Mouse (Mus musculus) CH12.LX (cell line): ENCODE results near the gene Apon. TPM values are rescaled to one million over a fixed set of nuclear protein-coding genes. Genes with fewer than 3 reads are reported as not detected.

Experiments
- DNase-seq: peaks from one replicate; pipeline ENCODE4 v3.0.0-alpha.2; 2013; ENCODE audit errors: extremely low read depth
- H3K27ac ChIP-seq: 2 replicates; pipeline ENCODE4 v1.5.1; 2012; ENCODE audit warnings: low read depth, mild to moderate bottlenecking, control low read depth, moderate library complexity; ENCODE audit not compliant: insufficient read depth
- H3K27me3 ChIP-seq: replicated peaks from 2 replicates; pipeline ENCODE3; 2012; ENCODE audit warnings: inconsistent platforms
- H3K36me3 ChIP-seq, 2 experiments: replicated peaks in 1 of 2; 2 replicates each; pipeline versions ENCODE3 to v1.6.1; 2012; ENCODE audit warnings: inconsistent platforms in 1 of 2, low read length in 1 of 2, mild to moderate bottlenecking in 1 of 2, mixed read lengths in 1 of 2, moderate library complexity in 1 of 2; ENCODE audit not compliant: control insufficient read depth in 1 of 2, insufficient read depth in 1 of 2
- H3K4me1 ChIP-seq, 2 experiments: 2 replicates each; pipeline ENCODE4 v1.6.1; 2012; ENCODE audit warnings: inconsistent platforms in 1 of 2, moderate library complexity in 1 of 2; ENCODE audit not compliant: insufficient read depth in 2 of 2, control insufficient read depth in 1 of 2
- H3K4me2 ChIP-seq: 2 replicates; pipeline ENCODE4 v1.6.1; 2012; ENCODE audit warnings: low read depth, mild to moderate bottlenecking, control low read depth; ENCODE audit not compliant: poor library complexity, insufficient read depth, severe bottlenecking
- H3K4me3 ChIP-seq, 3 experiments: fragments of 150-350 bp in 1 of 3; sonication (generic) in 1 of 3; replicated peaks in 1 of 3; 2 replicates each; pipeline versions ENCODE3 to v1.5.1; 2011 to 2012; ENCODE audit warnings: low read depth in 2 of 3, low read length in 2 of 3, mild to moderate bottlenecking in 2 of 3, moderate library complexity in 2 of 3, control low read depth in 1 of 3, improper control_type of control experiment in 1 of 3, inconsistent platforms in 1 of 3, mixed read lengths in 1 of 3; ENCODE audit not compliant: poor library complexity in 1 of 3
- H3K79me2 ChIP-seq: replicated peaks from 2 replicates; pipeline ENCODE4 v1.6.1; 2012; ENCODE audit warnings: mild to moderate bottlenecking, moderate library complexity; ENCODE audit not compliant: control insufficient read depth, poor library complexity, insufficient read depth, severe bottlenecking; ENCODE audit errors: extremely low read depth
- H3K9ac ChIP-seq: 2 replicates; pipeline ENCODE4 v1.6.1; 2012; ENCODE audit warnings: low read depth, mild to moderate bottlenecking, control low read depth, moderate library complexity; ENCODE audit not compliant: insufficient read depth
- H3K9me3 ChIP-seq: replicated peaks from 2 replicates; pipeline ENCODE3; 2012; ENCODE audit warnings: low read length, inconsistent platforms, mixed read lengths
- BHLHE40 ChIP-seq: IDR thresholded peaks from 2 replicates; pipeline ENCODE4 v1.6.1; 2011; ENCODE audit warnings: mild to moderate bottlenecking, low read depth, low read length, improper control_type of control experiment
- CHD2 ChIP-seq: IDR thresholded peaks from 2 replicates; pipeline ENCODE4 v1.6.1; 2011; ENCODE audit warnings: low read length, improper control_type of control experiment
- CTCF ChIP-seq, 2 experiments: IDR thresholded peaks in 1 of 2; conservative IDR thresholded peaks in 1 of 2; 2 replicates each; pipeline ENCODE4 v1.5.1; 2011 to 2012; ENCODE audit warnings: low read depth in 2 of 2, low read length in 2 of 2, improper control_type of control experiment in 1 of 2, inconsistent platforms in 1 of 2, mild to moderate bottlenecking in 1 of 2, moderate library complexity in 1 of 2
- E2F4 ChIP-seq: IDR thresholded peaks from 2 replicates; pipeline ENCODE4 v1.6.1; 2011; ENCODE audit warnings: low read depth, low read length, improper control_type of control experiment; ENCODE audit not compliant: insufficient replicate concordance
- ELF1 ChIP-seq: IDR thresholded peaks from 2 replicates; pipeline ENCODE4 v1.6.1; 2014; ENCODE audit warnings: low read depth, mild to moderate bottlenecking, inconsistent platforms, low read length, improper control_type of control experiment
- ETS1 ChIP-seq: conservative IDR thresholded peaks from 2 replicates; pipeline ENCODE4 v1.6.1; 2012; ENCODE audit warnings: low read depth, mild to moderate bottlenecking, inconsistent platforms, low read length, improper control_type of control experiment, moderate library complexity
- GABPA ChIP-seq: IDR thresholded peaks from 2 replicates; pipeline ENCODE4 v1.6.1; 2012; ENCODE audit warnings: low read depth, low read length, improper control_type of control experiment, inconsistent platforms; ENCODE audit not compliant: insufficient replicate concordance
- IRF4 ChIP-seq: IDR thresholded peaks from 2 replicates; pipeline ENCODE4 v1.6.1; 2014; ENCODE audit warnings: low read depth, mild to moderate bottlenecking, inconsistent platforms, low read length, improper control_type of control experiment
- JUN ChIP-seq: IDR thresholded peaks from 2 replicates; pipeline ENCODE4 v1.6.1; 2011; ENCODE audit warnings: low read depth, mild to moderate bottlenecking, low read length, improper control_type of control experiment, moderate library complexity; ENCODE audit not compliant: insufficient read depth
- JUND ChIP-seq: conservative IDR thresholded peaks from 2 replicates; pipeline ENCODE4 v1.6.1; 2011; ENCODE audit warnings: low read depth, low read length, improper control_type of control experiment
- KAT2A ChIP-seq: IDR thresholded peaks from 2 replicates; pipeline ENCODE4 v1.6.1; 2012; ENCODE audit warnings: low read length, improper control_type of control experiment, inconsistent platforms; ENCODE audit not compliant: insufficient replicate concordance
- MAZ ChIP-seq: IDR thresholded peaks from 2 replicates; pipeline ENCODE4 v1.6.1; 2012; ENCODE audit warnings: low read depth, mild to moderate bottlenecking, inconsistent platforms, low read length, improper control_type of control experiment, moderate library complexity
- MEF2A ChIP-seq: IDR thresholded peaks from 2 replicates; pipeline ENCODE4 v1.6.1; 2014; ENCODE audit warnings: low read depth, mild to moderate bottlenecking, inconsistent platforms, low read length, improper control_type of control experiment, borderline replicate concordance
- MXI1 ChIP-seq: IDR thresholded peaks from 2 replicates; pipeline ENCODE4 v1.6.1; 2011; ENCODE audit warnings: mild to moderate bottlenecking, low read depth, low read length, improper control_type of control experiment
- MYC ChIP-seq: IDR thresholded peaks from 2 replicates; pipeline ENCODE4 v1.6.1; 2011; ENCODE audit warnings: low read depth, mild to moderate bottlenecking, improper control_type of control experiment, low read length
- NELFE ChIP-seq: IDR thresholded peaks from 2 replicates; pipeline ENCODE4 v1.6.1; 2011; ENCODE audit warnings: low read depth, low read length, improper control_type of control experiment
- PAX5 ChIP-seq: IDR thresholded peaks from 2 replicates; pipeline ENCODE4 v1.6.1; 2012; ENCODE audit warnings: low read length, inconsistent platforms, mixed read lengths
- POLR2A ChIP-seq: IDR thresholded peaks from 2 replicates; pipeline ENCODE4 v1.6.1; 2011; ENCODE audit warnings: low read depth, mild to moderate bottlenecking, improper control_type of control experiment, low read length
- POLR2AphosphoS2 ChIP-seq: IDR thresholded peaks from 2 replicates; pipeline ENCODE4 v1.6.1; 2011; ENCODE audit warnings: low read depth, low read length, improper control_type of control experiment
- RAD21 ChIP-seq: IDR thresholded peaks from 2 replicates; pipeline ENCODE4 v1.6.1; 2011; ENCODE audit warnings: low read depth, mild to moderate bottlenecking, low read length, improper control_type of control experiment, moderate library complexity
- SIN3A ChIP-seq: IDR thresholded peaks from 2 replicates; pipeline ENCODE4 v1.6.1; 2012; ENCODE audit warnings: low read length, improper control_type of control experiment, inconsistent platforms
- SMC3 ChIP-seq: IDR thresholded peaks from 2 replicates; pipeline ENCODE4 v1.6.1; 2011; ENCODE audit warnings: low read depth, low read length, improper control_type of control experiment
- TCF12 ChIP-seq: IDR thresholded peaks from 2 replicates; pipeline ENCODE4 v1.6.1; 2014; ENCODE audit warnings: low read depth, mild to moderate bottlenecking, inconsistent platforms, low read length, improper control_type of control experiment
- UBTF ChIP-seq: IDR thresholded peaks from 2 replicates; pipeline ENCODE4 v1.6.1; 2012; ENCODE audit warnings: low read depth, mild to moderate bottlenecking, inconsistent platforms, low read length, improper control_type of control experiment, moderate library complexity
- ZC3H11A ChIP-seq: IDR thresholded peaks from 2 replicates; pipeline ENCODE4 v1.6.1; 2012; ENCODE audit warnings: low read depth, mild to moderate bottlenecking, inconsistent platforms, low read length, improper control_type of control experiment
- ZKSCAN1 ChIP-seq: IDR thresholded peaks from 2 replicates; pipeline ENCODE4 v1.6.1; 2012; ENCODE audit warnings: low read depth, inconsistent platforms, low read length, improper control_type of control experiment, borderline replicate concordance
- ZMIZ1 ChIP-seq: IDR thresholded peaks from 2 replicates; pipeline ENCODE4 v1.6.1; 2012; ENCODE audit warnings: low read depth, mild to moderate bottlenecking, inconsistent platforms, low read length, improper control_type of control experiment
- ZNF384 ChIP-seq: IDR thresholded peaks from 2 replicates; pipeline ENCODE4 v1.6.1; 2012; ENCODE audit warnings: low read depth, low read length, improper control_type of control experiment, inconsistent platforms
- dilution Hi-C: fragments of 300-500 bp; cut with MboI; formaldehyde crosslinking; loops from 2 replicates; pipeline ENCODE4 v1.14.3; 2020; ENCODE audit warnings: low sequenced_read_pairs; ENCODE audit not compliant: extremely low pct_unique_long_range_greater_than_20kb, extremely low pct_ligation_motif_present
- in situ Hi-C: fragments of 300-500 bp; cut with MboI; formaldehyde crosslinking; loops from 3 replicates; pipeline ENCODE4 v1.14.3; 2019; ENCODE audit warnings: low sequenced_read_pairs, low pct_ligation_motif_present, low pct_unique_long_range_greater_than_20kb, mixed read lengths
- polyA plus RNA-seq: library from polyadenylated mRNA; unstranded; fragments of >175 nt; gene quantifications from 2 replicates; pipeline ENCODE4 v1.2.1, GENCODE M21; 2012; ENCODE audit warnings: low read depth; ENCODE audit not compliant: insufficient read length
- total RNA-seq, 2 experiments: library from RNA; depleted of rRNA; stranded (reverse); fragments of 300-350 nt in 1 of 2; fragments of >200 nt in 1 of 2; gene quantifications; 2 replicates each; pipeline ENCODE4 v1.2.3; 2012 to 2014

The Apon gene
- total and polyA plus RNA-seq, 3 experiments, result 0.30 to 0.80 (median 0.62) TPM

DNA sequence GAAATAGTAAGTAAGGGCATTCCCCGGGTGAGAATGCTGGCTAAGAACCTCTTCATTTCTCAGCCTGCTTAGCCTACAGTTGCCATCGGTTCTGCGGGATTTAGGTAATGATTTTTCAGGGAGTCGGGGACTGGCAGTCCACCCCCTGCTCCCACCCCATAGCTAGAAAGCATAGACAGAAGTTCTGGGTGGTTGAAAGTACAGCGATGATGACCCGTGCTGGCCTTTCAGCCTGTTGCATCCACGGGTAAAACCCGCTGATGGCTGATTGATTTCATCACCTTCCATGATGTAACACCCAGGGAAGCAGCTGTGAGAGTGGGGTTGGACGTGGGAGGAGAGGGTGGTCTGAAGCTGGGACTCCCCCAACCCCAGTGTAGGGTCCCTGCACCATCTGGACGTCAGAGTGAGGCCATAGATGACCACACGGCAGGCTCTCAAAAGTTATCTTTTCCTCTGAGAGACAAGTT, 44.8 kb downstream of the Apon start, which contains the start of gene Il23a:
TSS of gene Il23a (minus strand) at position 51 of the 470 bp plus-strand sequence.
- Histone ChIP-seq H3K4me1 (peaks cover 11 to 44% of the 10 kb centered on the region in 2 experiments), H3K4me3 (no peak within 1 kb of the TSS), H3K27me3 (no peaks in the 10 kb centered on the region), H3K36me3 (no peaks in the 10 kb centered on the region), H3K79me2 (no peaks in the 10 kb centered on the region; the same call in 1 of the 2 replicates), H3K27ac (peak within 1 kb of the TSS; percentile 43), H3K9ac (peak within 1 kb of the TSS; percentile 65), H3K9me3 (no peaks in the 10 kb centered on the region), H3K4me2 (no peak within 1 kb of the TSS; the same call in 1 of the 2 replicates)
- in situ Hi-C loops, result no loop called here
- no peak for DNase-seq
- dilution Hi-C loops, result no loop called here
- TF ChIP-seq ELF1 (no peak), JUN (no peak), NELFE (no peak), POLR2A (no peak), UBTF (no peak), KAT2A (no peak), RAD21 (no peak), BHLHE40 (peak; percentile 50), MXI1 (no peak), PAX5 (no peak), MEF2A (0 out of 2 replicates have a peak, but pooled peaks have one; percentile 7), ETS1 (peak; percentile 87), CTCF (conservative IDR thresholded peaks at IDR 0.05 in 1 of 2, IDR thresholded peaks at IDR 0.05 in 1 of 2; ENCODE audit: low read depth in 2 of 2, low read length in 2 of 2) (no peak), CHD2 (no peak), GABPA (no peak), MYC (no peak), IRF4 (peak; percentile 56), SMC3 (no peak), ZC3H11A (no peak), TCF12 (peak; percentile 31; the same call in 1 of the 2 replicates), SIN3A (no peak), ZMIZ1 (no peak)

DNA sequence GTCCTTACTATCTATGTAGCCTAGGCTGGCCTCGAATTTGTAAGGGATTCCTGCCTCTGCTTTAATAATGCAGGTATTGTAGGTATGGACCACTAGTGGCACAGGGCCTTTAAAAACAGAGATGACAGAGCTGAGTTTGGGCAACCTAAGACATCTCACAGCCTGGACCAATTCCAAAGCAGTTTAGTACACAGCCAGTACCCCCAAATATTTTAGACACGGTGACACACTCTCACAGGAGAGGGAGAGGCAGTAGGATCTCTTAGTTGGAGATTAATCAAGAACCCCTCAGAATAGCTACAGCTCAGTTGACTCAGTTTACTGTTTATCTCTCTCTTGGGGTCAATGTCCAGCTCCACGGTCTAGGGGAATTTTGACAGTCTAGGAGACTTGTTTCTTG, 48.5 kb downstream of the Apon start:
- dilution Hi-C loops (no loop called here), in situ Hi-C loops (no loop called here)
- TF ChIP-seq MAZ (no peak), E2F4 (no peak), POLR2AphosphoS2 (no peak; the same call in 1 of the 2 replicates), NELFE (no peak), TCF12 (no peak), CHD2 (no peak), JUND (no peak), ZNF384 (no peak), ZKSCAN1 (no peak), GABPA (no peak), BHLHE40 (no peak)
- Histone ChIP-seq H3K9ac (peak overlapping the region; percentile 98), H3K79me2 (no peaks in the 10 kb centered on the region; the same call in 1 of the 2 replicates), H3K27ac (peak overlapping the region; percentile 58; the same call in 1 of the 2 replicates), H3K4me3 (peak overlapping the region; percentile 70 to 95 (median 80)), H3K36me3 (peaks cover 3 to 13% of the 10 kb centered on the region in 2 experiments), H3K27me3 (no peaks in the 10 kb centered on the region), H3K4me1 (peaks cover 17 to 49% of the 10 kb centered on the region in 2 experiments), H3K9me3 (no peaks in the 10 kb centered on the region), H3K4me2 (peak overlapping the region; percentile 97)
- DNase-seq, result no peak
